Mouse (Mus musculus) embryonic stem cell, embryonic (primary cell): ENCODE data around the gene Wdr46.

ENCODE experiments used
- CTCF ChIA-PET, 4 experiments: fragments of 300-600 bp in 2 of 4; fragments of 350-600 bp in 2 of 4; sonication (Branson Sonifier 250); formaldehyde crosslinking; loops; one replicate each; lab custom pipeline; 2022; ENCODE audit warnings: inconsistent platforms in 2 of 4; lab: Charles Lee
- POLR2A ChIA-PET, 4 experiments: fragments of 300-600 bp in 2 of 4; fragments of 350-600 bp in 2 of 4; sonication (Branson Sonifier 250); formaldehyde crosslinking; loops; one replicate each; lab custom pipeline; 2022; ENCODE audit warnings: antibody characterized with exemption in 4 of 4, inconsistent platforms in 1 of 4; lab: Charles Lee

The Wdr46 gene

GRCm38 (mm10) chr17:33959135-33959534 is 18.7 kb downstream of the Wdr46 start:
- CTCF ChIA-PET = interaction anchor here in 1 of 4 experiments (0.8 to 1.6 kb wide), 3 partner anchors 9 to 1343 kb away, joined by 3 to 4 read pairs (median 3); no protein-coding TSS in a partner anchor
- POLR2A ChIA-PET = interaction anchor here in 2 of 4 experiments (0.9 to 5.1 kb wide), 4 partner anchors 8 to 73 kb away, joined by 3 to 108 read pairs (median 28); partner anchors contain the start of genes Rgl2 (in 1 of the 2), Rxrb (in 1 of the 2) and Slc39a7 (in 1 of the 2)

GRCm38 (mm10) chr17:33959948-33960347 is 19.5 kb downstream of the Wdr46 start:
- ChIA-PET POLR2A (interaction anchor here in 3 of 4 experiments (1.0 to 3.4 kb wide), 6 partner anchors 8 to 1319 kb away, joined by 3 to 20 read pairs (median 6); partner anchors contain the start of gene B3galt4 (in 2 of the 3)), CTCF (interaction anchor here in 1 of 4 experiments (1.2 kb wide), 1 partner anchor 17 kb away, joined by 3 read pairs; no protein-coding TSS in a partner anchor)

GRCm38 (mm10) chr17:33962876-33963275 is 22.4 kb downstream of the Wdr46 start:
- ChIA-PET POLR2A (interaction anchor here in 3 of 4 experiments (0.6 to 3.4 kb wide), 10 partner anchors 8 to 1283 kb away, joined by 3 to 20 read pairs (median 4); partner anchors contain the start of gene B3galt4 (in 3 of the 3)), CTCF (interaction anchor here in 1 of 4 experiments (1.3 to 1.4 kb wide), 2 partner anchors 1307 to 1339 kb away, joined by 4 to 5 read pairs; no protein-coding TSS in a partner anchor)

- POLR2A ChIA-PET = interaction anchor here (1.1 to 9.6 kb wide), 12 partner anchors 9 to 1339 kb away, joined by 3 to 108 read pairs (median 6); partner anchors contain the start of genes Rps18 (in 4 of the 4), Vps52 (in 4 of the 4) and B3galt4 (in 3 of the 4)
- CTCF ChIA-PET = interaction anchor here in 3 of 4 experiments (0.6 to 6.0 kb wide), 12 partner anchors 9 to 1339 kb away, joined by 3 to 70 read pairs (median 4); partner anchors contain the start of genes Daxx (in 1 of the 3), Rps18 (in 1 of the 3) and Vps52 (in 1 of the 3)
Observed at GRCm38 (mm10) chr17:33965082-33965845, 24.8 kb downstream of the Wdr46 start.

DNA sequence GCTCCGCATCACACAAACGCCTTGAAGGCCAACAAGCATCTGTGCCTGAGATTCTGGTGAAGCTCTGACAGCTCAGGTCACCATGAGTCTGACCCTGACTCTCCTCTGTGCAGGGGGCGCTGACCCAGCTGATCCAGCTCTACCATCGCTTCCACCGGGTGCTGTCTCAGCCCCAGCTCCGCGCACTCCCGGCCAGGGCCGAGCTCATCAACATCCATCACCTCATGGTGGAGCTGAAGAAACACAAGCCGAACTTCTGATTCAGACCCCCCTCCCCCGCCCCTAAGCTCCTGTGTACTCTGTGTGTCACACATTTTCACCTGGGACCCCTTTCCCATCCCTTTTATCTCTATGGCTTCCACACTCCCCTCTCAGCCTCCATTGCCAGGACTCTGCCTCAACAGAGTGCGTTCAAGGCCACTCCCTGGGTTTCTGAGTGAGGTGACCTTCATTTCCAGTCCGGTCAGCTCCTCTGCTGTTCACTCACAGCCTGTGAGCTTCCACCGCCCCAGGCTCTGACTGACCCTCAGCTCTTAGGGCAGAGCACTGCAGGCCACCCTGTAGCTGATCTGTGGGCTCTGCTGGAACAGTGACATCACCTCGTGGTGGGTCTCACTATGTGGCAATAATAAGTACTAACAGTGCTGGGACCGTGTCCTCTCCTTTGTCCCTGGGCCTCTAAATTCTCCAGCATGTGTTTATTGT is 25.5 kb downstream of the Wdr46 start:
- CTCF ChIA-PET = interaction anchor here (0.6 to 6.0 kb wide), 15 partner anchors 10 to 1908 kb away, joined by 3 to 70 read pairs (median 4); partner anchors contain the start of genes Daxx (in 1 of the 4), Rps18 (in 1 of the 4) and Vps52 (in 1 of the 4)
- POLR2A ChIA-PET = interaction anchor here (0.5 to 9.6 kb wide), 12 partner anchors 9 to 1338 kb away, joined by 3 to 108 read pairs (median 6); partner anchors contain the start of genes Rps18 (in 4 of the 4), Vps52 (in 4 of the 4) and B3galt4 (in 3 of the 4)

GRCm38 (mm10) chr17:33968489-33968888 is 28.0 kb downstream of the Wdr46 start:
- CTCF ChIA-PET = interaction anchor here (0.6 to 6.0 kb wide), 64 partner anchors 9 to 1335 kb away, joined by 3 to 70 read pairs (median 4); partner anchors contain the start of genes Rps18 (in 4 of the 4), Vps52 (in 4 of the 4), B3galt4 (in 2 of the 4) and Col11a2 (in 2 of the 4)
- POLR2A ChIA-PET = interaction anchor here (0.8 to 9.6 kb wide), 30 partner anchors 9 to 187 kb away, joined by 3 to 108 read pairs (median 5); partner anchors contain the start of genes Rps18 (in 4 of the 4), Vps52 (in 4 of the 4), B3galt4 (in 3 of the 4) and H2-DMa (in 2 of the 4)

- CTCF ChIA-PET = interaction anchor here (0.6 to 6.0 kb wide), 58 partner anchors 8 to 1334 kb away, joined by 3 to 70 read pairs (median 4); partner anchors contain the start of genes Rps18 (in 4 of the 4), Vps52 (in 4 of the 4), B3galt4 (in 2 of the 4) and Col11a2 (in 2 of the 4)
- POLR2A ChIA-PET = interaction anchor here (0.8 to 9.6 kb wide), 34 partner anchors 9 to 1331 kb away, joined by 3 to 108 read pairs (median 5); partner anchors contain the start of genes Rps18 (in 4 of the 4), Vps52 (in 4 of the 4), B3galt4 (in 3 of the 4) and H2-DMa (in 2 of the 4)
Observed at GRCm38 (mm10) chr17:33968927-33969326, 28.5 kb downstream of the Wdr46 start.

DNA sequence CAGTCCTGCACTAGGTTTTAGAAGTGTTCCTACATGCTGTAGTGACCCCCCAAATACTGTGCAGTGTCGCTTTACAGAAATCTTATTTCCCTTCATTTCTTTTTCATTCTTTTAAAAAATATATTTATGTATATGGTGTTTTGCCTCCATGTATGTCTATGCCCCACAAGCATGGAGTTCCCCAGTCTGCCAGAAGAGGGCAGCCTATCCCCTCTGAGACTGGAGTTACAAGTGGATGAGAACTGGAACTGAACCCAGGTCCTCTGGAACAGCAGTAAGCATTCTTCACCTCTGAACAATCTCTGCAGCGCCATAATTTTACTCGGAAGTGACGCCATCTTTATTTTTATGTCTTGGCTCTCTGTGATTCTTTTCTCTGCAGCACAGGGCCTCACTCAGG is 28.9 kb downstream of the Wdr46 start:
- ChIA-PET POLR2A (interaction anchor here in 2 of 4 experiments (0.7 to 9.6 kb wide), 17 partner anchors 8 to 1331 kb away, joined by 3 to 108 read pairs (median 5); partner anchors contain the start of genes B3galt4 (in 2 of the 2), Rps18 (in 2 of the 2), Vps52 (in 2 of the 2) and Pfdn6 (in 1 of the 2)), CTCF (interaction anchor here (0.7 to 6.0 kb wide), 25 partner anchors 9 to 1334 kb away, joined by 3 to 70 read pairs (median 6); partner anchors contain the start of genes Rps18 (in 2 of the 4), Vps52 (in 2 of the 4), B3galt4 (in 1 of the 4) and Rxrb (in 1 of the 4))

- ChIA-PET POLR2A (interaction anchor here (0.6 to 9.6 kb wide), 33 partner anchors 9 to 1297 kb away, joined by 3 to 108 read pairs (median 4); partner anchors contain the start of genes Rps18 (in 4 of the 4), Vps52 (in 4 of the 4), B3galt4 (in 3 of the 4) and H2-DMa (in 1 of the 4)), CTCF (interaction anchor here (0.6 to 3.1 kb wide), 25 partner anchors 9 to 1329 kb away, joined by 3 to 28 read pairs (median 4); partner anchors contain the start of gene Rps18 (in 1 of the 4))
Observed at GRCm38 (mm10) chr17:33972691-33973090, 32.2 kb downstream of the Wdr46 start.

GRCm38 (mm10) chr17:33973572-33973971 is 33.1 kb downstream of the Wdr46 start:
- ChIA-PET POLR2A (interaction anchor here (0.6 to 9.6 kb wide), 19 partner anchors 8 to 1296 kb away, joined by 3 to 108 read pairs (median 7); partner anchors contain the start of genes Rps18 (in 4 of the 4), Vps52 (in 4 of the 4), B3galt4 (in 3 of the 4) and H2-K1 (in 1 of the 4)), CTCF (interaction anchor here in 3 of 4 experiments (0.6 to 3.1 kb wide), 14 partner anchors 8 to 1328 kb away, joined by 3 to 28 read pairs (median 5); partner anchors contain the start of gene Rps18 (in 1 of the 3))

GRCm38 (mm10) chr17:33977861-33978557 is 37.5 kb downstream of the Wdr46 start:
- CTCF ChIA-PET = interaction anchor here (0.6 to 2.3 kb wide), 11 partner anchors 9 to 1462 kb away, joined by 3 to 18 read pairs (median 5); no protein-coding TSS in a partner anchor
- POLR2A ChIA-PET = interaction anchor here in 3 of 4 experiments (0.6 to 7.4 kb wide), 28 partner anchors 9 to 1728 kb away, joined by 3 to 39 read pairs (median 4); partner anchors contain the start of genes Rps18 (in 3 of the 3), Rxrb (in 3 of the 3), Slc39a7 (in 3 of the 3) and Vps52 (in 3 of the 3)

- POLR2A ChIA-PET = interaction anchor here in 3 of 4 experiments (0.6 to 7.4 kb wide), 31 partner anchors 9 to 890 kb away, joined by 3 to 39 read pairs (median 4); partner anchors contain the start of genes Rps18 (in 3 of the 3), Rxrb (in 3 of the 3), Slc39a7 (in 3 of the 3) and Vps52 (in 3 of the 3)
- CTCF ChIA-PET = interaction anchor here in 3 of 4 experiments (0.6 to 2.3 kb wide), 9 partner anchors 10 to 1490 kb away, joined by 3 to 18 read pairs (median 5); no protein-coding TSS in a partner anchor
Observed at GRCm38 (mm10) chr17:33978631-33979031, 38.2 kb downstream of the Wdr46 start.

DNA sequence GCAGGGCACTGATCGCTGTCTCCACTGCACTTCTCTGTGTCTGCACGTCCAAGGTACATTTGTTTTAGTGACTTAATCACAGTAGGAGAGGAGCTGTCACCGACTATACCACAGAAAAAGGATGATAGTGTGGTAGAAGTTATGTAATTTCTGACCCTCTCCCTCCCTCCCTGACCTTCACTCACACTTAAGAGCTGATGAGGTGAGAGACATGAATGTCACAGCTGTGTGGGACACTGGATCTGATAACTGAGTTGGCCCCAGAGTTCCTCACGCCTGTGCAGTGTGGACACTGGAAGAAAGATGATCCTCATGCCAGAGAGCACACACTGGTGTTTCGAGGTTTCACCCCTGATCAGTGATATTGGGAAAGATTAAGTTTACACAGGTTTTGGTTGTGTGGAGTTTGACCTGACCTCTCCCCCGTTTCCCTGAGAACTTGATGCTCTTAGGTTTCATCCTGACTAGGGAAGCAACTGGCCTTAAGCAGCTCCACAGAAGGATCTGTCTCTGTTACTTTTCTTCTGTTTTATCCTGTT is 39.1 kb downstream of the Wdr46 start:
- CTCF ChIA-PET = interaction anchor here (0.8 to 3.2 kb wide), 10 partner anchors 11 to 1489 kb away, joined by 3 to 29 read pairs (median 6); partner anchors contain the start of genes Rxrb (in 1 of the 4) and Slc39a7 (in 1 of the 4)
- POLR2A ChIA-PET = interaction anchor here in 3 of 4 experiments (0.6 to 7.4 kb wide), 35 partner anchors 10 to 191 kb away, joined by 3 to 39 read pairs (median 4); partner anchors contain the start of genes Ndufa7 (in 3 of the 3), Rps18 (in 3 of the 3), Rps28 (in 3 of the 3) and Vps52 (in 3 of the 3)
